Mouse (Mus musculus): ENCODE measurements around the gene Gas2l1.
"Not testable (repeated sequence)": the region's sequence is repeated elsewhere in the genome, so short reads cannot be mapped to it uniquely, and the experiment has no call there.

Gas2l1 gene

DNA sequence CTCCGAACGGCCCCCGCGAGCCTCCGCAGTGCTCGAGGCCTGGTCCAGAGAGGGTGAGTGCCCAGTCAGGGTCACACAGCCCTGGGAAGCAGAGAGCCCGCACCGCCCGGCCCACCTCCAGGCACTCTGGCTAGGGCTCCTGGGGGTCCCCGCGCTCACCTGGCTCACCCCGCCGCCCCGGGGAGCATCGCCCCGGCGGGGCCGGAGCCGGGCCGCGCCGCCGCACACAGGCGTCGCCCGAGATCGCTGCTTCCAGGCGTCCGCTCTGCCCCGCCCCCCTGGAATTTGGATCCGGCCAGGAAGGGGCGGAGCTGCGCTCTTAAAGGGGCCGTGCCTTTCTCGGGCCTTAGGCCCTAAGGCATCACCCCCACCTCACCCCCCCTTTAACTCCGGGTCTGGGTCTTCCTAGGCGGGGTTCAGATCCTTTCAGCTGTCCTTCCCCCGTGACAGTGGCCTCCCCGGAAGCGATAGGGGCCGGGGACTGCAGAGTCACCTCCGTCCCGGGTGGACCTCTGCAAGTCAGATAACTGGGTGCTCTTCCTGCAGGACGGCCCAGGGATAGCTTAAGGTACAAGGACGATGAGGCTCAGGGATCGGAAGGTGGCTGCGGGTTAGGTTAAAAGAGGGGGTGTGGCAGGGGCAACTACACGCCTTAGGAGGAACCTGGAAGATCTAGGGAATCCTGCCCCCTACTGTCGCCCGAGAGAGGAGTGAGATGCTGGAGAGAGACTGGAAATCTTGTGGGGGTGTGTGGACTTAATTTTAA lies at the start of gene Gas2l1:
Gene Gas2l1 (minus strand): TSS at position 272 of the 766 bp plus-strand sequence.
- DNase-seq: peak; percentile 87

DNA sequence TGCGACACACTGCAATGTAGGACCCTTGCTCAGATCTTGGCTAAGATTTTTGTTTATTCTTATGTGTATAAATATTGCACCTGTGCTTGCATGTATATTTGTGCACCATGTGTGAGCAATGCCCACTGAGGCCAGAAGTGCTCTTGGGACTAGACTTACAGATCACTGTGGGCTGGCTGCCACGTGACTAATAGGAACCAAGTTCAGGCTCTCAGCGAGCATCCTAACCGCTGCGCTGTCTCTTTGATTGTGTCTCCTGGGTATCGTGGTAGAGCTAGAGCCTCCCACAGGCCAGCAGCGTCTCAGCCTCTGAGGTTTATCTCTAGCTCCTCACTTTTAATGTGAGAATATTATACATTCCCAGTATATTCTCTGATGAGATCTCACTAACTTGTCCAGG lies 48.5 kb upstream of the Gas2l1 start:
- no peak for DNase-seq

DNA sequence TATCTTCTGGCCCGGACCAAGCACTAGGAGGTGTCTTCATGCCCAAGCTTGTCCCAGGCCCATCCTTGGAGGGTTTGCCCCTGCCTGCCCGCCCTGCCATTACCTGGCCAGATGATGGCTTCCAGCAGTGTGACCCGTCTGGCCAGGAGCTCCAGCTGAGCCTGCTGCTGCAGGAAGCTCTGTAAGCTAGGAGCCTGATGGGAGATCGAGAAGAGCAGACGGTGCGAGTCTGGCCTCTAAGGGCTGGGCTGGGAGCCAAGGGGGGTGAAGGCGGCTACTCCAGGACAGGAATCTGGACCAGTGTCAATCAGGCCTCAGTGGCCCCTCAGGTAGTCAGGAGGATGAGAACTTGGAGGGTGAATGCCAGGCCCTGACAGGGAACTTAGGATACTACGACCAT lies 44.3 kb upstream of the Gas2l1 start:
- DNase-seq: no peak

DNA sequence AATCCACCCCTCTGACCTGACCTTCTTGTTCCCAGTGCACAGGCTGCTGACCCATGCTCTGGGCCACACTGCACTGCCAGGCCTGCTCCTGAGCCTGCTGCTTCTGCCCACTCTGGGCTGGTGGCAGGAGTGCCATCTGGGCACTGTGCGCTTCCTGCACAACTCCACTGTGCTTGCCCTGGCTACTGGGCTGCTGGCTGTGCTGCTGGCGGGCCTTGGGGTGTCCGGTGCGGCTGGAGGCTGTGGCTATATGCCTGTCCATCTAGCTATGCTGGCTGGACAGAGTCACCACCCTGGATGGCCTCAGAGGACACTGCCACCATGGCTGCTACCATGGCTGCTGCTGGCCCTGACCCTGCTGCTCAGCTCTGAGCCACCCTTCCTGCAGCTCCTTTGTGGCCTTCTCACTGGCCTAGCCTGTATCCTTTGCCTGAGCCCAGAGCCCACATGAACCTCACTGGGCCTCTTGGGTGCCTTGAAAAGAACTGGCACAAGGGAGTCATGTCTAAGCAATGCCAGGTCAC lies 38.9 kb upstream of the Gas2l1 start:
- DNase-seq: no peak

DNA sequence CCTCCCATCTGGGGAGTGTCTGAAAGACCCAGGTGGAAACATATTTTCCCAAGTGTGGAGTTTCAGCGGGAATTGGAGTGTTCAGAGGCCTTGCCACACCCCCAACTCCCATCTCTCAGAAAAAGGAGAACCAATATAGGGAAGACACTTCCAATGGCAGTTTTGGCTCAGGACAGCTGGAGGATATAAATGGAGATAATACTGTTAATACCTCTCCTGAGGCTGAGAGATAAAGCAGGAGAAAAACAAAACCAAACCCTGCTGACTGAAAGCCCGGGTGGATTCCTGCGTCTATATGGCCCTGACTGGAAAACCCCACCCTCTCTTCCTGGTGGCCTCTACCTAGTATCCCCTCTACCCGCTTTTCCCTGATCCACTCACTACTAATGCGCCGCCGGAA lies 37.3 kb upstream of the Gas2l1 start:
- DNase-seq: no peak

DNA sequence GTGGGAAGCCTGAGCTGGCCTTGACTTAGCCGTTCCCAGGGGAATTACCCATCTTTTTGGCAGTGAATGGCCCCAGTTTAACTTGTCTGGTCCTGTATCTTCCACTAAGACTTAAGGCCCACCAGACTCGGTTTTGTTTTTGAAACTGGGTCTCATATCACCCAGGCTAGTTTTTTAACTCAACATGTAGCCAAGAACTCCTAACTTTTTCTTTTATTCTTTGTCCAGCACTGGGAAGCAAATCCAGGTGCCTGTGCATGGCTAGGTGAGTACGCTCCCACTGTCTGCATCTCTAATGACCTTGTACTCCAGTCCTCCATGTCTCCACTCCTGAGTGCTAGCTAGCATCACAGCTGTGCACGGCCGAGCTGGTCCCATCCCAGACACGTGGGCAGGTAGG lies 36.5 kb upstream of the Gas2l1 start:
- no peak for DNase-seq

DNA sequence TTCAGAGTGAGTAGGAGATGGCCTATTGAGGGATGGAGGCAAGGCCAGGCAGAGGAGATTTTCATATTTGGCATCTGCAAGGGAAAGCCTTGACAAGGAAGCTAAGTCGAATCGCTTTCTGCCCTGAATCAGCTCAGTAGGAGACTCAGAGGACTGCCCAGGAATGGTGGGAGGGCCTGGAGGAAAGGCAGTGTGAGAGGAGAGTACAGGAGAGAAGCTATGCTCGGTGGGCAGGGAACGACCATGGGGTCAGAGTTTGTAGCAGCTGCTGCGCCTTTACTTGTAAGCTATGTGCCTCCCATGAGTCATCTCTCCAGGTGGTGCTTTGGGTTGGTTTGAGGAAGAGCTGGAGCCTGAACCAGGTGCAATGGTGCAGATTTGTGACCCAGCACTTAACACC lies 35.7 kb upstream of the Gas2l1 start:
- peak; percentile 27 for DNase-seq

DNA sequence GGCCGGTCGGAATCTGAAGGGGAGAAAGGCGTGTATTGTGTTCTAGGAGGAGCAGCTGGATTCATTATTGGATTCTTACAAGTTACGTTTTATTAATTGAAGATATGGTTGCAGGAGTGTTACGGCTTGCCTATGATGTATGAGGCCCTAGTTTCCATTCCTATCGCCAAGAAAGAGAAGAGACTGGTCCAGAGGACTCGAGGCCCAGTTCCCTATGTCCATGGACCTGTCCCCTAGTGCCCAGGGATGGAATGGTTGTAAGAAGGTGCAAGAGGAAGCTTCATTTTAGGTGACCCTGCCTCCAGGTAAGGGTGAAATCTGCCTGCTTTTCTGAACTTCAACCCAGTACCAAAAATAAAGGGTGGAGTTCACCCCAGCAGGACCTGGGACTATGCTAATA lies 35.2 kb upstream of the Gas2l1 start:
- no peak for DNase-seq

DNA sequence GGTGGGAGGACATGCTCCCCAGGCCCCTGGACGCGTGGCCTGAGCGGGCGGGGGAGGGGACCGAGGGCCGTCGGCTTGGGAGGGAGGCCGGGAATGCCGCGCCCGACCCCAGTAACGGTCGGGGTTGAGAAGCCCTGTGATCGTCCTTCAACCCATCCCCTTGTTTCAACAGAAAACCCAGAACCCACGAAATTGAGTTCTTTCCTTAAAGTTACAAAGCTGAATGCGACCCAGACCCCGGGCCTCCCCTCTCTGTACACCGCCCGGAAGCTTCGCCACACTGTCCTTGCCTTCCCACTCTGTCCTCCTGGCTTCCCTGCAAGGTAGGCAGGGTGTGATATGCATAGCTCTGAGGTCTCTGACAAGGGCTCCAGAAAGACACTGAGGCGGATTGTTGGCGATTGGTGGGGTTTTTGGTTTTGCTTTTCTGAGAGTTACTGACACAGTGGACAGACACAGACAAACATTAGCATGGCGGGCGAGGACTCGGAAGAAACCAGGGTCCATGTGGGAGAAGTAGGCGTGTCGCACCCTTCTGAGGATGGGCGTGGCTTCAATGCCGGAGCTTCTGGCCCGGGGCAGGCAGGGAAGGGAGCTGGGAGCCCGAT lies 34.6 kb upstream of the Gas2l1 start:
- peak; percentile 85 for DNase-seq

DNA sequence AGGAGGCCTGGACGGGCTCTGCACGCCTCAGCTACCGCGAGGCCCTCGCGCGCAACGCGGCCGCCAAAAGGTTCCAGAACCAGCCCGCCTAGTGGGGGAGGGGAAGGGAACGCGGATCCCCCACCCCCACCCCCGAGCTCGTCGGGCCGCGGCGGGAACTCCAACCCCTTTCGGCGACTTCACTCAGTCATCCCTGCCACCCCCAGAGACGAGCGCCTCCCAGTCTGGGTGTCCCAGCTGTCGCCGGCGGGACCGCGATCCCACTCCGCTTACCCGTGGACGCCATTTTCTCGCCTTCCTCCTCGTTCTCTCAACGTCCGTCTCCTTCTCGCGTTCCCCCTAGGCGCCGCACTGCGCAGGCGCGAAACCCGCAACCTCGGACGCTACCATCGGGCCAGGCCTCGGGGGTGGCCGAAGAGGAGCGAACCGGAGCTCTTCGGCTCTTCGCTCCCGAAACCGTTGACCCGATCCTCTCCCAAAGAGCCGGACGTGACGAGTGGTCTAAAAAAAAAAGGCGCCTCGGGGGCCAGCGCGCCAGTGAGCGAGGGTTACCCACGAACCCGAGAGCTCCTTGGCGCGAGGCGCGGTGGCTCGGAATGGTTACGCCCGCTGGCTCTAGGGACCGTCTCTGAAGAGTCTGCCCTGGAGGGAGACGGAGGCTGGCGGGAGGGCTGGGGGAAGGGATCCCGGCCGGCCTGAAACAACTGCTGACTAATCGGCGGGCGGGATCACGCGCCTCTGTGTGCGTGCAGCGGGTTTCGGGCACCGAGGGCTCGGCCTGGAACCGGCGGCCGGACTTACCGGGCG lies 33.8 kb upstream of the Gas2l1 start, which contains the start of the genes Rhbdd3 and Ewsr1:
Gene Rhbdd3 (plus strand): TSS at position 191 of the 807 bp plus-strand sequence.
Gene Ewsr1 (minus strand): TSS at position 531 of the 807 bp plus-strand sequence.
- peak; percentile 95 for DNase-seq

DNA sequence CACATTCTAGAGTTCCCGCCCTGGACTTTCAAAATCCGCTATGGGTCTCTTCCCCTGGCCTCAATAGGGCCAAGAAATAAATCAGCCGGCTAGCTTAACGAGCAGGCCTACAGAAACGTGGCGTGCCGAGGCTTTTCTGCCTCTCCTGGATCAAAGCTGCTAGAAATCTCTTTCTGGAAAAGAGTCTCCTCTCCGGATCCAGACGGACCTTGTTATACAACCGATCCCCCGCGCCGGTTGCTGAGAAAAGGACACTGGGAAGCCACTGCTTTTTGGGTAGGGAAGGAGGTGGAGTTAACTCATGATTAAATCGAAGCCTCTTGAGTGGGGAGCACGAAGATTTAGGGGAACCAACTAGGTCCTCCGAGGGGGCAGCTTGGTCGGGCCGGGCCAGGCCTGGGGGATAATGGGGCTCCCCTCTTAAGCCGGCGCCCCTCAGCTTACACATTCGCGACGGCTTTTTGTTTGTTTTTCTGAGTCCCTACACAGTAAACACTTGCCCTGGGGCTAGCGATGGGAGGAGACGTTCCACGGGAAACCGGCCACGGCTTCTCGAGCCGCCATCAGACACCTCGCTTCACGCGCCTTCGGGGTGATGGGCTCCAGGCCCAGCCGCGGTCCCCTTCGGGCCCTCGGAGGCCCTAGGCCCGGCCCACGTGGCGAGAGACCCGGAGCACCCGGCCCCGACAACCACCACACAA lies 33.1 kb upstream of the Gas2l1 start:
- DNase-seq: peak; percentile 59

DNA sequence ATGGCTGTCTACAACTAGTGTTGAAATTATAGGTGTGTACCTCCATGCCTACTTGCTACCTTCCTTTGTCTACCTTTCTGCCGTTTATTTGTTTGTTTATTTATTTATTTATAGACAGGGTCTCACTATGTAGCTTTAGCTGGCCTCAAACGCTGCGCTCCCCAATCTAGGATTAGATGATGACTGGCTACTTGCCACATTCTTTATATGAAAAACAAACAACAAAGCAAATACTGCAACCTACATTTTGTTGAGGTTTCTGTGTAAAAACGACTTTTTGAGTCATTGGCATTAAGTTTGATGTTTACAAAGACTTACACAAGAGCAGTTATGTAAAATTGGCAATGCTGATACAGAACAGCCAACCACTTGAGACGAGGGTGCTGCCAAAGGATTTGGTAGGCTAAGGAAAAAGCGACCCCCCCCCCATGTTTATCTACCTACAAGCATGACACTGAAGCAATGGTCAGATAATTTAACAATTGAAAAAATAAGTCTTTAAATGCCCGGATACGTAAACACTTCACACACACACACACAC lies 31.4 kb upstream of the Gas2l1 start:
- DNase-seq: no peak

DNA sequence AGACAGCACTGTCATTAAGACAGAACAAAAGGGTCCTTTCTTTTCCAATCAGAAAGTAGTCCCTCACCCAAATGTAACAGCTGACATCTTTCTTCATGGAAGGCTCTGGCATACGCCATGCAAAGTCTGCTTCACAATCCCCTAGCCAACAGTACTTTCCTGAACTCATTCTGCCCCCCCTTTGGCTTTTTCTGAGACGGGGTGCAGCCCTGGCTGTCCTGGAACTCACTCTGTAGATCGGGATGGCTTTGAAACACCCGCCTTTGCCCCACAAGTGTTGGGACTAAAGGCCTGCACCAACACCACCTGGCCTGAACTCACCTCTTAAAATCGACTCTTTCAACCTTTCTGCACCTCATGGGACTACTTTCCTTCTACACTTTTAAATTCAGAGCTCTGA lies 30.8 kb upstream of the Gas2l1 start:
- no peak for DNase-seq

DNA sequence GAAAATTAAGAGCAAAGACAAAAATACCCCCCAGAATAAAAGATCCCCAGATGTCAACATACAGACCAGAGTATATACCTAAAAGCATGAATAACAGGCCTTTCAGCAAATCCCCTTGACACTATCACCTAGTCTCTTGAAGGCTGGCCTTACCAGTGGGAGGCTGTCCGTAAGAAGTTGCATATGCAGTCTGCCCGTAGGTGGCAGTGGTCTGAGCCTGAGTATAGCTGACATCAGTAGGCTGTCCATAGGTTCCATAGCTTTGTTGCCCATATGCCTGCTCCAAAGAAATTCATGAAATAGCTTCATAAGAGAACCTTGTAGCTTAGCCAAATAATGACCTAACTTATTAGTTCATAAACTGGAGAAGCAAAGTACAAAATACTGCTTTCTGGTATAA lies 26.6 kb upstream of the Gas2l1 start:
- DNase-seq: no peak

DNA sequence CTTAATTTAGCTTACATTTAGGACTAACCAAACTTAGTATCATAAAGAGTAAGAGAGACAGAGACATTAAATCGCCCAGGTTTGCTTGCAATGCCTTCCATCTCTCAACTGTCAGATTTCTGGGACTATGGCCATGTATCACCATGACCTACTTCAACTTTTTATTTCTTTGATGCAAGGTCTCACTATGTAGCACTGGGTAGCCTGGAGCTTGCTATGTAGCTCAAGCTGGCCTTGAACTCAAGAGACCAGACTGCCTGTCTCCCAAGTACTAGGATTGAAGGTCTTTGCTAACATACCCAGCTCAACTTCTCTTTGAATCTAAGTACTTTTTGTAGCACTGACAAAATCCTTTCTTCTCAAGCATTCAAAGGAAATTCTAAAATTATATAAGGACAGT lies 24.0 kb upstream of the Gas2l1 start:
- no peak for DNase-seq

DNA sequence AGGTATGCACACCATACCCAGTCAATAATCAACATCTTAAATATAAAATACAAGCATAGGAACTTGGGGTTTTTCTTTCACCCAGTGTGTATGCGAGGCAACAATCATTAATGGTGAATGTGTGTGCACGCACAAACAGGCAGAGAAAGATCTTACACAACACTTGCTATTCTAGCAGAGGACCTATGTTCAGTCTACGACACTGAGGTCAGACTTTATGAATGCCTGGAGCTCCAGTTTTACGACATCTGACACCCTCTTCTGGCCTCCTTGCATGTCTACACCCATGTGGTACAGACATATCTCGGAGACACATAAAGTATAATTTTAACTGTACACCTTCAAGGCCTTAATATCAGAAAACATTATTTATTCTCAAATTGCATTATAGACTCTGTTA lies 11.7 kb upstream of the Gas2l1 start:
- DNase-seq: not testable (repeated sequence)

DNA sequence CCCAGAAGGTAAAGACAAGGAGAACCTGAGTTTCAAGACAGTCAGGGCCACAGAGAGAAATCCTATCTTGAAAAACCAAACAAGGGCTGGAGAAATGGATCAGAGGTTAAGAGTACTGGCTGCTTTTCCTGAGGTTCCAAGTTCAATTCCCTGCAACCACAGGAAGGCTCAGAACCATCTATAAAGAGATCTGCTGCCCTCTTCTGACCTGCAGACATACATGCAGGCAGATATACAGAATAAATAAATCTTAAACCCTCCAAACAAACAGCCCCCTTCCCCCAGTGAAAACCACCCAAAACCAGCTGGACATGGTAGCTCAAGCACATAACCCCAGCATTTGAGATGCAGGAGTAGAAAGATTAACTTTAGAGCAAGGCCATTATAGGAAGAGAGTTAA lies 10.6 kb upstream of the Gas2l1 start:
- no peak for DNase-seq

DNA sequence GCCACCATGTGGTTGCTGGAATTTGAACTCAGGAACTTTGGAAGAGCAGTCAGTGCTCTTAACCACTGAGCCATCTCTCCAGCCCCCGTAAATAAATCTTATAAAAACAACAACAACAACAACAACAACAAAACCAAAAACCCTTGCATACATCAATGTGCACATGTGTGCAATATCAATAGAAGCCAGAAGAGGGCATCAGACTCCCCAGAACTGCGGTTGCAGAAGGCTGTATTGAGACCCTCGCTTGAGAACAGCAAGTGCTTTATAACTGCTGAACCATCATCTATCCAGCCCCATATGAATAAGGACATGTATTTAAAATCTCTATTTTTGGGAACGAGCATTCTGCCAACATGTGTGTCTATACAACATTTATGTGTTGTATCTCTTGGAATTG lies 9.8 kb upstream of the Gas2l1 start:
- no peak for DNase-seq

DNA sequence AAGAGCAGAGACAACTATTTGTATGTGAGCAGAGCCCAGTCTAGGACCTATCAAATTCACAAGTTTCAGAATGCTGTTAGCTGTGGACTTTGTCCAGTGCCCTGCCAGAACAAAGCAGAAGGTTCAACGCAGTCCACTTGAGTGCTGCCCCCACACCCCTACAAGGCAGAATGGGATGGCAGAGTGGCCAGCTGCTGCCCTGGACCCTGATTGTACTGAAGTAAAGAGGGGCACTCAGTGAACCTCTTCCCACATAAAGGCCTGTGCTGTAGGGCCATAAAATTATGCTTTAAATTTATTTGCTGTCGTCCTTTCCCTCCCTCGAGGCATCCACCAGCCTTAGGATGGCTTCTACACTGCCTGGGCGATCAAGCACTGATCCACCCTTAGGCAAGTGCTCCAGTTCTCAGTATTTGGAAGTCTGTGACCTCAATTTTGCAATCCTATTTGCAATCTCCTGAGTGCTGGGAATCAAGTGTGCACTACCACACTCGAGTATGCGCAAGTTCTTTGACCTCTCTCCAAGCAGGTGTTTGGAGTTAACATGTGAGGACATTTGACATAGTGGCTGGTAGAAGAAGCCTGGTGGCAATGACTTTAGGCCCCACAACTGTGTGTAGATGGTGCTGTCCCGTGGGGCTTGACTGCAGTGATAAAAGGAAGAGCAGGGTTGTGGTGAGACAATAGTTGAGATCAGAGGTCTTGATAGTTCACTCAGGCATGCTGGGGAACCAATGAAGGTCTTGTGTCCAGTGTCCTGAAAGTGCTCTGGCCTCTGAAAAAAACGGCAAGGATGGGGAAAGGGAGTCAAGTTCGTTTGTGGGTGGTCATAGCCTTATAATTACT lies 3.2 kb upstream of the Gas2l1 start:
- no peak for DNase-seq

DNA sequence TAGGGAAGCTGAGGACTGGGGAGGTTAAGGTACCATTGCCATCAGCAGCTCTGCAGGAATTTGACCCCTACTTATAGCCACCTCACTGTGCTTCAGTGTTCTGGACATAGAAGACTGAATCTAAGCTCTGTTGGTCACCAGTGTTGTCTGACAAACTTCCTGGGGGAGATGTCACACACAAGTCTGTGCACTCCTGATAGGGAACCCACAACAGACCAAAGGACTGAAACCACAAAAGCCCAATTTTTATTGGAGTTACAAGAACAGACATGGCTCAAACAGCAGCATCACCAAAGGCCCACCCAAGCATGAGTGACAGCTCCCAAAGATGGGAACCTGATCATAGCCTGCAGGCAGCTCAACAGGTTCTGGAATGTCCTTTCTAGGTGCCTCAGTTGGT lies 1.9 kb upstream of the Gas2l1 start:
- DNase-seq: no peak

DNA sequence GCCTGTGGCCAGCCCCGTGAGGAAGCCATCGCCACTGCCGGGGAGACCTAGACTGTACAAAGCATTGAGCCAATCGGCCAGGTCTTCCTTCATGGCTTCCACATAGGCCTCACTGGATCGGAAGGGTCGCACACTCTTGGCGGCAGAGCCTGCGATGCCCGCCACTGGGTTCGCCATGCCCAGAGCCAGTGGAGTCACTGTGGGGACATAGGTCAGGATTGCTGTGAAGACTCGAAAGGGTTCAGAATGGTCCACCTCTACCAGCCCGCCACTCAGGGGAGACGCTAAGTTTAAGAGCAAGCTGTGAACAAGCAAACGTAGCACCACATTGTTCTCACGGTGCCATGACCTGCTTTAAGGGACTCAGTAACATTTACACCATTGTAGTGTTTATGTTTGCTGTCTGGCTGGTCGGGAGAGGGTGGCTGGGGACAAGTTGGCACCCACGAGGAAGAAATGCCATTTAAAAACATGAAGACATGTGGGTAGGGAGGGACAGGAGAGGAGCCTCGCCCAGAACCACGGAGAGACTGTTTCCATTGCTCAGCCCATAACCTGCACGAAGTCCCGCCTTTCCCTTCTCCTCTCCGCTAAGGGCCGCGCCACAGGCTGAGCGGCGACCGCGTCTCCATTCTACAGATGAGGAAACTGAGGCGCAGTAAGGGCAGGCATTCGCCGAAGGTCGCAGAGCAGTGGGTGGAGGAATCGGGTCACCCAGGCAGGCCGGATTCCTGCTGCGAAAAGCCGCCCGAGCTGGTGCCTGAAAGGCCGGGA lies 658 bp downstream of the Gas2l1 start:
- DNase-seq: no peak
